Mouse (Mus musculus) v-Abl transformed pro-B cells (cell line): ENCODE measurements at regions not wholly inside any gene's neighbourhood (a gene's known extent, or its start where the extent isn't known, plus 50 kb on each side); places are given as distances from the start of the nearest gene placed in this dataset.

Experiments
- in situ Hi-C, 2 experiments: fragments of 400-800 bp; cut with MboI; formaldehyde crosslinking; loops; one replicate each; pipeline ENCODE4 v1.15.1; 2025; ENCODE audit not compliant: unreplicated experiment in 2 of 2

DNA sequence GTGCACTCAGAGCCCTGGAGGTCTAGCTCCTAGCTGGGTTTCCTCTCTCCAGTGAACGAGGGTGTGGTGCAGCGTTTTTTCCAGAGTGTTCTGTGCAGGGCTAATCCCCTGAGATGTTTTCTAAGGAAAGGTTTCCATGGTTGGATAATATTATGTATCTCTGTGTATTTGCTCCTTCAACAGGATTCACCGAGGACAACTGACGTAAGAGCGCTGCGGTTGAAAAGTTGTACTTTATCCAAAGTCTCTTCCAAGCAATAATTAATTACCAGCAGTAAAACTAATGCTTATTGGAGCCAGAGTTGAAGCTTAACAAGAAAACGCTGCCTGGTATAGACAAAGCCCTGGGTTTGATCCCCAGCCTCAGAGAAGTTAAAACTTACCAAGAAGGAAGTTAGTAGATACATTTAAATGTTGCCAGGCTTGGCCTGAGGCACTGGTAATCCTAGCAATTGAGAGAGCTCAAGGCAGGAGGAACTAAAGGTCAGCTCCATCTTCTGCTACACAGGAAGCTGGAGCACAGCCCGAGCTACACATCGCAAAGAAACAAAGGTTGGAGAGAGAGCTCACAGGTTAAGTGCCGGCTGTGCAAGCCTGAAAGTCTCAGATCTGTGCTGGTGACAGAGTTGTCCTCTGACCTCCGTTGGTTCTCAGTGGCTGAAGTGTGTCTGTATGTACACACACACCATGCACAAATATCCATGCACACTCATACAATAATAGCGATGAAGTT lies 51.2 kb upstream of the Rap1b start:
- in situ Hi-C loops: no loop called here

GRCm38 (mm10) chr10:117897766-117898165 lies 51.9 kb upstream of the Rap1b start:
- in situ Hi-C loops: no loop called here

GRCm38 (mm10) chr10:117898391-117898790 lies 52.6 kb upstream of the Rap1b start:
- in situ Hi-C loops: no loop called here

- in situ Hi-C loops: no loop called here
Measured at GRCm38 (mm10) chr10:117899410-117899935, 53.6 kb upstream of the Rap1b start.

DNA sequence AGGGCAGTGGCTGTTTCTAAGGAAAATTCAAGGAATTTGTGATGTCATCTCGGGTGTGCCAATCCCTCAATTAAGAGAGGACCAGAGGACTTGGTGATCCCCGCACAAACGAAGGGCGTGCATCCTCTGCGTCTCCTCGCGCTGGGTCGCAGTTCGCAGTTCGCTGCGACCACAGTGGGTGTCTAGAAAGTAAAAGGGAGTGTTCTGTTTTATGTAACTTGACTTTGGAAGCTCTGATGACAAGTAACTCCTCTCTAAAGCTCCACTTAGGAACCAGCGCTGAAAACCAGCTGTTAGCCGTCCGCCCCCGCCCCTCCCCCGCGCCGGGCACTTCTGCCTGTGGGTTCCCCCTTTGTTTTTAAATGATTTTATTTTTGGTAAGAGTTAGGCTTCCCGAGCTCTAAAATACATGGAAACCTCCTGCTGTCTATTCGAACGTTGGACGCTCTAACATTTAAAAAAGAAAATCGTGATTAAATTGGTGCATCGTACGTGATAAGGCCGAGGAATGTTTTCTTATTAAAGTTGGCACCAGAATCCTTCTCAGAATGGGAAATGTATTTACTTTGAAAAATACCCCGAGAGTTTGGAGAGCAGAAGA lies 59.9 kb upstream of the Rap1b start:
- in situ Hi-C loops: no loop called here

- in situ Hi-C loops: no loop called here
Measured at GRCm38 (mm10) chr10:117906267-117906811, 60.5 kb upstream of the Rap1b start.

DNA sequence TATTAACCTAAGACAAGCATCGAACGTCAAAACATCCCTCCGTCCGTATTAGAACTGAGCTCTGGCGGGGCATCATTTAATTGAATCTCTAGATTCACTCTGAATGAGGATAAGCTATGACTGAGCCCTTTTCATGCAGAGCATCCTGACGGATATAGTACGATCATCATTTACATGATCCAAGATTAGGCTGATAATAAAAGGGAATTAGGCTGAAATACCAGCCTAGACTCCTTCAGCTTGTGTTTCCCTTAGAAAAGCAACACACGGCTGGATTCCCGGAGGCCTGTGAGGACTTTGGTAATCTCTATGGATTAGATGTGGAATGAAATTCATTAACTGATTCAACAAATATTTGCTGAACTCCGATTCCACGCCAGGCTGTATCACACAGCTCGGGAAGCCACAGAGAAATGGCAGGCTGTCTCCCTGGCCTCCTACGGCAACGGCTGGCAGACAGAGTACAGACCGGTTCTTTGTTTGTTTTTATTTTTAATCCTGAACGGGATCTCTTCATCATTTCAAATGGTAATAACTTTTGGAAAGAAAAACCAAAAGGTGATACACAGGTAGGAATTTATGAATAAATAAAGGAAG lies 62.3 kb upstream of the Rap1b start:
- in situ Hi-C loops: no loop called here

- in situ Hi-C loops: no loop called here
Measured at GRCm38 (mm10) chr10:117909155-117909554, 63.3 kb upstream of the Rap1b start.

- in situ Hi-C loops: no loop called here
Measured at GRCm38 (mm10) chr10:117909811-117910239, 64.0 kb upstream of the Rap1b start.

- in situ Hi-C loops: no loop called here
Measured at GRCm38 (mm10) chr10:117910426-117910825, 64.6 kb upstream of the Rap1b start.

DNA sequence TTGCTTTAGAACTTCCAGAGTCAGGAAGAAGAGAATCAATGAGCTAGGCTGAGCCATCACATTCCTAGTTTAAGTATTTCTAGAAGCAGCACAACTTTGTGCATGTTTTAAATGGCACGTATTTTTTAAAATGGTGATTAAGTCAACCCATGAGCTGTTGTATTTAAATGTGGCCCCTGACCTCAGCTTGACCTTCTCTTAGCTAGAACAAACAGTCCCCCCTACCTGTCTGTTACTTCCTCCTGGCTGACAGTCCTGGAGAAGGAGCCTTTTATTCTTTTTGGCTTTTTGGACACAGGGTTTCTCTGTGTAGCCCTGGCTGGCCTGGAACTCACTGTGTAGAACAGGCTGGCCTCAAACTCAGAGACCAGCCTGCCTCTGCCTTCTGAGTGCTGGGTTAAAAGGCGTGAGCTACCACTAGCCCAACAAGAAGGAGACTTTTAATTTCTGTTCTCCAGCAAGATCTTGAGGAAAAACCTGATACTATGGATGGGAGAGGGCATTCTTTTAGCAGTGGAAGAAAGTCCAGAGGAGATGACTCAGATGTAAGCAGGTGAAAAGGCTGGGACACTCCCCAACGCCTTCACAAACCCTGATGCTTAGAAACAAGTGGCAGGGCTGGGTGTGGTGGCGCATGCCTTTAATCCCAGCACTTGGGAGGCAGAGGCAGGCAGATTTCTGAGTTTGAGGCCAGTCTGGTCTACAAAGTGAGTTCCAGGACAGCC lies 69.3 kb upstream of the Rap1b start:
- in situ Hi-C loops: no loop called here

- in situ Hi-C loops: no loop called here
Measured at GRCm38 (mm10) chr10:117916280-117916679, 70.4 kb upstream of the Rap1b start.

GRCm38 (mm10) chr10:117917870-117918269 lies 72.0 kb upstream of the Rap1b start:
- in situ Hi-C loops: no loop called here

DNA sequence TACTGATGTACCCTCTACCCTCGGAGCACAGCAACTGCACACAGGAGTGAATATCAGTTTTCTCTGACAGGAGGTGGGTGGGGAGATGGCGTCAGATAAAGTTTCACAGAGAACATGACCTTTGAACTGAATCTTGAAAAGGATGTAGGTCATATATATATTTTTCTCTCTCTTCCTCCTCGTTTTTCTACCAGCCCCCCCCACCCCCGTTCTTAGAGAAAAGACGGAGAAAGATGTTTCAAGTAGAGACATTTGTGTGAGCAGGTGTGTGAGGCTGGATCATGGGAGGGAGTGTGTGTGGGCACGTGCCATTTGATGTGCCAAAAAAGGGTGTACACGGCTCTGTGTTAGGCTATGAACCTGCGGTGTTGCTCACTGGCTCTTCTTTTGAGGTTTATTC lies 72.8 kb upstream of the Rap1b start:
- in situ Hi-C loops: no loop called here

GRCm38 (mm10) chr10:117919186-117919941 lies 73.5 kb upstream of the Rap1b start:
- in situ Hi-C loops: no loop called here

GRCm38 (mm10) chr10:117925186-117925585 lies 79.4 kb upstream of the Rap1b start:
- in situ Hi-C loops: no loop called here

DNA sequence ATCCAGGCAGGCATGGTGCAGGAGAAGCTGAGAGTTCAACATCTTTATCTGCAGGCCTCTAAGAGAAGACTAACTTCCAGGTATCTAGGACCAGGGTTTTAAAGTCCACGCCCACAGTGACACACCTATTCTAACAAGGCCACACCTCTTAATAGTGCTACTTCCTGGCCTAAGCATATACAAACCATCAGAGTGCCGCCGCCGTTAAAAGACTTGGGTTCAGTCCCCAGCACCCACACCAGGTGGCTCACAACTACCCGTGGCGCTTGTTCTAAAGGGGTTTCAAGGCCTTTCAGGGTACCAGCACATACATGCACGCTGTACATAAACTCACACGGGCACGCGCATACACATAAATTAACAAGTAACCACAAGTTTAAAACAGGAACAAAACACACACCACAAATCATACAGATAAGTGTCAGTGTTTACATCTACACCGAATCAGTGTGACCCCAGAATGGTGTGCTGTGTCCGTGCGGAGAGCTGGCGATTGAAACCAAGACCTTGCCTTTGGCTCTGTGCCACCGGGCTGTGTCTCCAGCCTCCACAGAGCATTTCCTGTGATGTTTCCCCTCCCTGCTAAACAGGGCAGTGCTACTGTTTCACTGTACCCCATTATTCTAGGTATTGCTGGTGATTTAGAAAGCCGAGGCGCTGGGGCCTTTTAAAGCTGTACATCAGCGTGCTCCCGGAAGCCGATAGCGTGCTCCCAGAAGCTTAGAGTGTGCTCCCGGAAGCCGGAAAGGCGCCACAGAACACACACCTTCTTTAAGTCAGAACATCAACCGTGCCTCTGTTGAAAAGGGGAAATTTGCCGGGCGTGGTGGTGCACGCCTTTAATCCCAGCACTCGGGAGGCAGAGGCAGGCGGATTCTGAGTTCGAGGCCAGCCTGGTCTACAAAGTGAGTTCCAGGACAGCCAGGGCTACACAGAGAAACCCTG lies 80.0 kb upstream of the Rap1b start:
- in situ Hi-C loops: no loop called here

- in situ Hi-C loops: no loop called here
Measured at GRCm38 (mm10) chr10:117928998-117929397, 83.2 kb upstream of the Rap1b start.

- in situ Hi-C loops: no loop called here
Measured at GRCm38 (mm10) chr10:117934797-117935196, 89.0 kb upstream of the Rap1b start.
